Mouse (Mus musculus): ENCODE results near the gene Mvp. TPM values are rescaled to one million over a fixed set of nuclear protein-coding genes. Genes with fewer than 3 reads are reported as not detected.
A peak's percentile ranks its signal among the peaks of the same experiment; 100 is the strongest.

Mvp gene
- 44.6 and 50.3 TPM in 2 replicates for polyA plus RNA-seq (2015; fragmentation: Nextera tagmentation; extraction: Ambion mirVana)

- ATAC-seq (peak; percentile 13; the same call in 1 of the 2 replicates), DNase-seq (ENCODE audit: low spot score) (peak; percentile 92)
- 10% methylated on average over 11 of the region's 11 CpGs for WGBS
- Histone ChIP-seq H3K9ac (replicated peaks; ENCODE audit: low read depth) (peak within 1 kb of the TSS; percentile 68), H3K27me3 (replicated peaks; ENCODE audit: insufficient read depth, low read length) (no peaks in the 10 kb centered on the region), H3K36me3 (ENCODE audit: insufficient read depth, low read length) (no peaks in the 10 kb centered on the region), H3K27ac (ENCODE audit: low read length) (peak within 1 kb of the TSS; percentile 83), H3K4me2 (replicated peaks; ENCODE audit: low read depth, low read length) (peak within 1 kb of the TSS; percentile 73), H3K4me3 (ENCODE audit: low read depth, low read length) (peak within 1 kb of the TSS; percentile 65), H3K9me3 (ENCODE audit: low read length) (no peaks in the 10 kb centered on the region), H3K4me1 (ENCODE audit: insufficient read depth, low read depth, low read length) (peaks cover 4% of the 10 kb centered on the region; the same call in 1 of the 2 replicates)
- TF ChIP-seq CTCF (IDR thresholded peaks at IDR 0.05), result no peak
- TF ChIP-seq EP300 (IDR thresholded peaks at IDR 0.05), result no peak
These were observed at the start of gene Mvp for GRCm38 (mm10) chr7:127014320-127014719. Mvp (minus strand) TSS chr7:127014621.

- Histone ChIP-seq H3K9me3 (ENCODE audit: low read length) (no peaks in the 10 kb centered on the region), H3K4me2 (replicated peaks; ENCODE audit: low read depth, low read length) (no peak overlapping the region), H3K9ac (replicated peaks; ENCODE audit: low read depth) (no peak overlapping the region), H3K27ac (ENCODE audit: low read length) (no peak overlapping the region), H3K4me1 (ENCODE audit: insufficient read depth, low read depth, low read length) (no peaks in the 10 kb centered on the region), H3K36me3 (ENCODE audit: insufficient read depth, low read length) (no peaks in the 10 kb centered on the region), H3K4me3 (ENCODE audit: low read depth, low read length) (no peak overlapping the region), H3K27me3 (replicated peaks; ENCODE audit: insufficient read depth, low read length) (no peaks in the 10 kb centered on the region)
- DNase-seq (ENCODE audit: low spot score) (no peak), ATAC-seq (no peak)
- TF ChIP-seq CTCF (IDR thresholded peaks at IDR 0.05) (peak; percentile 44), EP300 (IDR thresholded peaks at IDR 0.05) (no peak)
- WGBS, result 51% methylated on average over 5 of the region's 5 CpGs
These were observed 40.7 kb upstream of the Mvp start for GRCm38 (mm10) chr7:127055026-127055585.

GRCm38 (mm10) chr7:127041851-127042672, 27.6 kb upstream of the Mvp start, which contains the start of gene Kif22:
Kif22 (minus strand) TSS chr7:127042471.
- peak within 1 kb of the TSS; percentile 80 for H3K4me3 ChIP-seq (ENCODE audit: low read depth, low read length)
- 1% methylated on average over 53 of the region's 53 CpGs for WGBS
- peak within 1 kb of the TSS; percentile 33 for H3K27ac ChIP-seq (ENCODE audit: low read length)
- peak; percentile 38 for TF ChIP-seq EP300 (IDR thresholded peaks at IDR 0.05)
- no peak for TF ChIP-seq CTCF (IDR thresholded peaks at IDR 0.05)
- DNase-seq (ENCODE audit: low spot score) (peak; percentile 95), ATAC-seq (peak; percentile 95)
- no peaks in the 10 kb centered on the region for H3K36me3 ChIP-seq (ENCODE audit: insufficient read depth, low read length)
- peaks cover 8% of the 10 kb centered on the region; the same call in 1 of the 2 replicates for H3K4me1 ChIP-seq (ENCODE audit: insufficient read depth, low read depth, low read length)
- peak within 1 kb of the TSS; percentile 48 for H3K9ac ChIP-seq (replicated peaks; ENCODE audit: low read depth)
- H3K4me2 ChIP-seq (replicated peaks; ENCODE audit: low read depth, low read length), result peak within 1 kb of the TSS; percentile 94
- H3K27me3 ChIP-seq (replicated peaks; ENCODE audit: insufficient read depth, low read length), result no peaks in the 10 kb centered on the region
- no peaks in the 10 kb centered on the region for H3K9me3 ChIP-seq (ENCODE audit: low read length)

GRCm38 (mm10) chr7:127031244-127031643, 16.8 kb upstream of the Mvp start:
- H3K4me1 ChIP-seq (ENCODE audit: insufficient read depth, low read depth, low read length), result no peaks in the 10 kb centered on the region
- no peaks in the 10 kb centered on the region for H3K9me3 ChIP-seq (ENCODE audit: low read length)
- no peak for ATAC-seq
- no peak overlapping the region for H3K27ac ChIP-seq (ENCODE audit: low read length)
- 56% methylated on average over 1 of the region's 1 CpGs for WGBS
- H3K27me3 ChIP-seq (replicated peaks; ENCODE audit: insufficient read depth, low read length), result no peaks in the 10 kb centered on the region
- H3K36me3 ChIP-seq (ENCODE audit: insufficient read depth, low read length), result peaks cover 4% of the 10 kb centered on the region; the same call in 1 of the 2 replicates
- TF ChIP-seq CTCF (IDR thresholded peaks at IDR 0.05), result no peak
- TF ChIP-seq EP300 (IDR thresholded peaks at IDR 0.05), result no peak
- no peak overlapping the region for H3K4me2 ChIP-seq (replicated peaks; ENCODE audit: low read depth, low read length)
- no peak overlapping the region for H3K9ac ChIP-seq (replicated peaks; ENCODE audit: low read depth)
- no peak overlapping the region for H3K4me3 ChIP-seq (ENCODE audit: low read depth, low read length)
- DNase-seq (ENCODE audit: low spot score), result no peak

DNA sequence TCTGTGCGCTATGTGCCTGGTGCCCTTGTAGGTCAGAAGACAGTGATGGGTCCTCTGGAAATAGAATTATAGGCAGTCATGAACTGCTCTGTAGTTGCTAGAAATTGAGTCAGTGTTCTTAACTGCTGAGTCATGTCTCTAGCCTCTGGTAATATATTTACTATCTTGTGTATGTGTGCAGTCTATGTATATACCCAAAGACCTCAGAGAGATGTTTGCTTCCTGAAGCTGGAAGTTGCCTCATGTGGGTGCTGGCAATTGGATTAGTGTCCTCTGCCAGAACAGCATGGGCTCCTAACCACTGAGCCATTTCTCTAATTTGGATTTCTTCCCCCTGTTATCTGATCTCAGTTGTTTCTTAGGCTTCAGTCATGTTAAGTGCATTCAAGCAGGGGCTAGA, 15.8 kb upstream of the Mvp start:
- ATAC-seq, result no peak
- TF ChIP-seq CTCF (IDR thresholded peaks at IDR 0.05) (no peak), EP300 (IDR thresholded peaks at IDR 0.05) (no peak)
- Histone ChIP-seq H3K4me1 (ENCODE audit: insufficient read depth, low read depth, low read length) (no peaks in the 10 kb centered on the region), H3K27me3 (replicated peaks; ENCODE audit: insufficient read depth, low read length) (no peaks in the 10 kb centered on the region), H3K9me3 (ENCODE audit: low read length) (no peaks in the 10 kb centered on the region), H3K4me3 (ENCODE audit: low read depth, low read length) (no peak overlapping the region), H3K9ac (replicated peaks; ENCODE audit: low read depth) (no peak overlapping the region), H3K36me3 (ENCODE audit: insufficient read depth, low read length) (peaks cover 4% of the 10 kb centered on the region; the same call in 1 of the 2 replicates), H3K27ac (ENCODE audit: low read length) (no peak overlapping the region), H3K4me2 (replicated peaks; ENCODE audit: low read depth, low read length) (no peak overlapping the region)
- DNase-seq (ENCODE audit: low spot score), result no peak
- 97% methylated on average over 1 of the region's 1 CpGs for WGBS

DNA sequence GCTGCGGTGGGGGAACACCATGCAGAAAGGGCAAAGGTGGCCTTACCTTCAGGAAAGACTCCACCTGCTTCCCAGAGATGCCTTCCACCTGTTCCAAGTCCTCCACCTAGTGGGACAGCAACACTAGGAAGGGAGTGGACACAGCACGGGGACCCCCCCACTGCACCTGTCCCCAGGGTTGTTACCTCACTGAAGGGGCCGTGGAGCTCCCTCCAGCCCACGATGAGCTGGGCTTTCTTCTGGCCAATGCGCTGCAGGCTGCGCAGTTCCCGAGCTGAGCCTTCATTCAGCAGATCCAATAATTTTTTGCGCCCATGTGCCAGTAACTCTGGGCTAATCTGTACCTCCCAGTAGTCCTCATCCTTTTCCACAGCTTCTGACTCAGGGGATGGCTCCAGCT, 13.5 kb upstream of the Mvp start:
- peaks cover 17% of the 10 kb centered on the region; the same call in 1 of the 2 replicates for H3K4me1 ChIP-seq (ENCODE audit: insufficient read depth, low read depth, low read length)
- peak; percentile 13; the same call in 1 of the 2 replicates for TF ChIP-seq CTCF (IDR thresholded peaks at IDR 0.05)
- TF ChIP-seq EP300 (IDR thresholded peaks at IDR 0.05), result no peak
- peak overlapping the region; percentile 96 for H3K27ac ChIP-seq (ENCODE audit: low read length)
- WGBS, result 51% methylated on average over 8 of the region's 8 CpGs
- H3K4me3 ChIP-seq (ENCODE audit: low read depth, low read length), result peak overlapping the region; percentile 92
- H3K9me3 ChIP-seq (ENCODE audit: low read length), result no peaks in the 10 kb centered on the region
- peak overlapping the region; percentile 67 for H3K4me2 ChIP-seq (replicated peaks; ENCODE audit: low read depth, low read length)
- H3K27me3 ChIP-seq (replicated peaks; ENCODE audit: insufficient read depth, low read length), result no peaks in the 10 kb centered on the region
- DNase-seq (ENCODE audit: low spot score) (peak; percentile 21), ATAC-seq (no peak)
- H3K36me3 ChIP-seq (ENCODE audit: insufficient read depth, low read length), result peaks cover 2% of the 10 kb centered on the region; the same call in 1 of the 2 replicates
- peak overlapping the region; percentile 37 for H3K9ac ChIP-seq (replicated peaks; ENCODE audit: low read depth)

Measured in lung, postnatal 0 days (tissue).